Mouse (Mus musculus) testis, adult 2 months (tissue): Measurements from ENCODE around the gene Helz. TPM values are rescaled to one million over a fixed set of nuclear protein-coding genes. Genes with fewer than 3 reads are reported as not detected.

Experiments used
- H3K27ac ChIP-seq: fragments of 200-500 bp; 2 replicates; pipeline ENCODE4 v1.5.1; 2012; ENCODE audit warnings: low read depth, low read length; ENCODE audit not compliant: control insufficient read depth, insufficient read depth
- H3K27me3 ChIP-seq: fragments of 200-500 bp; 2 replicates; pipeline ENCODE4 v1.6.1; 2012; ENCODE audit warnings: mild to moderate bottlenecking, low read length, moderate library complexity; ENCODE audit not compliant: control insufficient read depth, insufficient read depth
- H3K36me3 ChIP-seq: fragments of 200-500 bp; 2 replicates; pipeline ENCODE4 v1.6.1; 2012; ENCODE audit warnings: mild to moderate bottlenecking, low read length; ENCODE audit not compliant: control insufficient read depth, insufficient read depth
- H3K4me1 ChIP-seq: fragments of 200-500 bp; 2 replicates; pipeline ENCODE4 v1.6.1; 2012; ENCODE audit warnings: low read length; ENCODE audit not compliant: control insufficient read depth, insufficient read depth
- H3K4me3 ChIP-seq: fragments of 200-500 bp; 2 replicates; pipeline ENCODE4 v1.5.1; 2012; ENCODE audit warnings: low read depth, mild to moderate bottlenecking, low read length, moderate library complexity, mixed read lengths; ENCODE audit not compliant: control insufficient read depth
- CTCF ChIP-seq: fragments of 200-500 bp; IDR thresholded peaks from 2 replicates; pipeline ENCODE4 v1.5.1; 2012; ENCODE audit warnings: low read depth, mild to moderate bottlenecking, inconsistent platforms, low read length, moderate library complexity; ENCODE audit not compliant: control insufficient read depth, insufficient read depth, insufficient replicate concordance
- POLR2A ChIP-seq: fragments of 200-500 bp; IDR thresholded peaks from 2 replicates; pipeline ENCODE4 v1.6.1; 2012; ENCODE audit warnings: low read depth, mild to moderate bottlenecking, inconsistent platforms, low read length, moderate library complexity; ENCODE audit not compliant: control insufficient read depth
- polyA plus RNA-seq: library from polyadenylated mRNA; depleted of rRNA; stranded (reverse); fragments of >200 nt; gene quantifications from 2 replicates; pipeline ENCODE4 v1.2.3, GENCODE M21; 2012

Helz gene
- polyA plus RNA-seq, 1 experiment: 17.2 TPM

DNA sequence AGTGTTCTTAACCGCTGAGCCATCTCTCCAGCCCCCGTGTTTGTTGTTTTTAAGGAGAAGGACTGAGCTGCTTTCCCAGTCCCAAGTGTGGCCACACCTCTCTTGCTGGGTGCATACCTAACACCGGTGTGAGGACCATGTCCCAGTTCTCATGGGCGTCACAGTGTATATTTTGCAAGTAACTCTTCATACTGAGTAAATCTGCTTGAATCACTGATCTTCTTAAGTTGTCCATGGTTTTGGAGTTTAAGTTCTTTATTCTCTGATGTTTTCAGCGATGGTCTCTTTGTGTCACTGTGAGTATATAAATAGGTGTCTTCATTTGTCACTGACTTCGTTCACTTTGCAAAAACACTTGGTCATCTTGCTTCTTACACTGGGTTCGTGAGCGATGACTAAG lies 126.9 kb downstream of the Helz start:
- Histone ChIP-seq H3K27me3 (no peaks in the 10 kb centered on the region), H3K27ac (peak overlapping the region; percentile 40), H3K4me3 (no peak overlapping the region), H3K36me3 (peaks cover 6% of the 10 kb centered on the region), H3K4me1 (no peaks in the 10 kb centered on the region)
- no peak for TF ChIP-seq POLR2A
- no peak for TF ChIP-seq CTCF

DNA sequence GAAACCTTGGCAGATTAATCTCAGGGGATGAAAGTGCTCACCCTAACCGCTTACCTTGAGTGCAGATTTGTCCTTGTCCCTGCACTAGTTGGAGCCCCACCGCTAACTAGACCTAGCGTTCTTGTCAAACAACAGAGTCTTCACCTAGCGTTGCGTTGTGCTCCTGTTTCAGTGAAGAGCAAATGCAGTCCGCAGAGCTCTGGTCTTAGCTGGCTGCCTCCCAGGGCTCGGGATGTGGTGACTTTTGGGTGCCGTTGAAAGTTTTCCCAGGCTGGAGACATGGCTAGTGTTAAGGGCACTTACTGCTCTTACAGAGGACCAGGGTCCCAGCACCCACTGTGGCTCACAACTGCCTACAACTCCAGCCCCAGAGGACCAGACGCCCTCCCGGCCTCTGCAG lies 127.5 kb downstream of the Helz start:
- peaks cover 6% of the 10 kb centered on the region for H3K36me3 ChIP-seq
- no peaks in the 10 kb centered on the region for H3K4me1 ChIP-seq
- no peak overlapping the region for H3K4me3 ChIP-seq
- TF ChIP-seq CTCF: no peak
- no peak for TF ChIP-seq POLR2A
- peak overlapping the region; percentile 40 for H3K27ac ChIP-seq
- H3K27me3 ChIP-seq: no peaks in the 10 kb centered on the region

DNA sequence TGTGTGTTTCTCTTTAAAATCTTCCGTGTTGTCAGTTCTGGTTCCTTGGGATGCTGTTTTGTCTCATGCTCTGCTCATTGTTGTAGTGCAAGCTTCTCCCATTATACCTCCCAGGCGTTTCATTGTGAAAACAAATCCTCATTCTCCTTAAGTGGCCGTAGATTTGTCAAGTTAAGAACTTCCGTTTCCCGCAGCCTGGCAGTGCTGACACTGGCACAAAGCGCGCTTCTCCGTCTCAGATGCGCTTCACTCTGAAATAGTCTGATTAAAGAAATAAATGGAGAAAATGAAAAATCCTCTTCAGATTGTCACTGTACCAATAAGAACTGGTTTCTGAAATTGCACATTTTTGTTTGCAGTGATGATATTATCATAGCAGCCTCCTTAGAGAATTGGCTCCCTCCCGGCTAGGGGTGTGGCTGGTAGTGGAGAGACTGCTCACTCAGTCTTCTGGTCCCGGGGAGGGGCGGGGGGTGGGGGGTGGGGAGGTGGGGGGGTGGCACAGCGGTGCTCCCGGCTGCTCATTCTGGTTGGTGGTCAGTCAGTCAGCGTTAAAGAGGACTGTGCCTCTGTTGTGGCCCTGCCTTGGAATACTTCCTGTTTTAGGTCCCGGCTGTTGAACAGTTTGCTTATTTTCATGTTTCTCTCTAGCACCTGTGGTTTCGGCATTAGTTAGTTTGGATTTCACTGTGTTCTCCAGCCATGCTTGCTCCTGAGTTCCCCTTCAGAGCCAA lies 128.6 kb downstream of the Helz start:
- Histone ChIP-seq H3K4me1 (no peaks in the 10 kb centered on the region), H3K27me3 (no peaks in the 10 kb centered on the region), H3K27ac (peak overlapping the region; percentile 44), H3K4me3 (no peak overlapping the region), H3K36me3 (no peaks in the 10 kb centered on the region; the same call in none of the 2 replicates)
- TF ChIP-seq CTCF (no peak), POLR2A (no peak)

DNA sequence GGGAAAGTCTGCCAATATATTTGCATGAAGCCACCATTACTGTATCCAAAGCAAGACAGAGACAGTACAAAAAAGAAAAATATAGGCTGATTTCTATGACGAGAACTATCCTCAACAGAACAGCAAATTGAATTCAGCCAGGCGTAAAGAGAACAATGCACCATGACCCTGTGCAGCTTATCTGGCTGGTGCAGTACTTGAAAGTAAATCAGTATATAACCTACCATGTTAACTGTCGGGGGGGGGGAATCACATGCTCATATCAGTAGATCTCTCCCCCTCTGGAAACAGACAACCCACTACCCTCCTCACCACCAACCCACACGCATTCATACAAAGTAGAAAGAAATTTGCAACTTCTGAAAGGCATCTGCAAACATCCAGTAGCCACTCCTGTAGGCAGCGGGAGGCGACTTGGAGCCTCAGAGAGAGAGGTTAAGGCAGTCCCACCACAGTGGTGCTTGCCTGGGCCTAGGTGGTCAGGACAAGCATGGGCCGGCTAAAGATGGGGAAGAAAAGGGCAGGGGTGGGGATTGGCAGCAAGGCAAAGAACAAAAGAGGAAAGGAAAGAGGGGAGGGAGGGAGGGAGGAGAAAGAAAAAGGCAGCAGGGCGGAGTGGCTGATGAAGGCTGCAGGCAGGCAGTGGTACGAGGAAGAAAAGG lies 135.1 kb downstream of the Helz start:
- Histone ChIP-seq H3K36me3 (peaks cover 4% of the 10 kb centered on the region), H3K4me1 (peaks cover 4% of the 10 kb centered on the region; the same call in 1 of the 2 replicates), H3K4me3 (no peak overlapping the region), H3K27me3 (no peaks in the 10 kb centered on the region), H3K27ac (no peak overlapping the region)
- TF ChIP-seq POLR2A: no peak
- TF ChIP-seq CTCF: no peak

DNA sequence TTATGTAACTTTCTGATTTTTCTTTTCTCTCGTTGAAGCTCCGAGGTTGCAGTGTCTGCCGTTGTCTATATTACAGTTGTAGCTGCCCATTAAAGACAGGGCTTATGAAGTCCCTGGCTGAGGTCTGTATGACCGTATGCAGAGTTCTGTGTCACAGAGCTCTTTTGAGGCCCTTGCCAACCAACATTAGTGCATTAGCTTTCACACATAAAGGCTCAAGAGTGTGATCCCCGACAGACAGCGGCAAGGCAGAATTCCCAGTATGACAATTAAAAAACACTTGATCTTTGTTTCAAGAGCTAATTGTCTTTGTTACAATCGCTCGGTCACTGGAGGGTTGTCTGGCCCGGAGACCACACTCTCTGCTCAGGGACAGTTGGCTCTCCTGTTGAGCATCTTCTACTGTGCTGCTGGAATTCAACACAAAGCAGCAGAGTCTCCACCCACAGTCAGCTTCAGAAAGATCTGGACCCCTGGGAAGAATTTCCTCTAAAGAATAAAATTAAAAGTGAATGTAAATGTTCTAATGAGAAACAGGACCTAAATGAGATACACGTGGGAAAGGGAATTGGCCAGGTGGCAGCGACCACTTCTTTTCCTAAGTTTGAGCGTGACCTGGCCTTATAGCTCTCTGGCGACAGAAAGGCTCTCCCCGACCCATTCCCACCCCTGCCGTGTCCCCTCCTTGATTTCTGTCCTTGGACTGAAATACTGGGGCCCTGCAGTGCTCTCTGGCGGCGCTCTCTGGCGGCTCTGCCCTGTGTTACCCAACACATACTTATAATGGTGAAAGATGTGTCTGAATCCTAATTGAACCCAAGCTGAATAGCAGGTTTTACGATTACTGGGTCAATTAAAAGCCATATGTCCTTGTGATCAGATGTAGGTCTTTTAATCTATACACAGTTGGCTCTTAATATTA lies 136.1 kb downstream of the Helz start:
- TF ChIP-seq CTCF: no peak
- TF ChIP-seq POLR2A: no peak
- Histone ChIP-seq H3K4me1 (peaks cover 4% of the 10 kb centered on the region; the same call in 1 of the 2 replicates), H3K27ac (no peak overlapping the region), H3K4me3 (no peak overlapping the region), H3K27me3 (no peaks in the 10 kb centered on the region), H3K36me3 (peaks cover 4% of the 10 kb centered on the region)

DNA sequence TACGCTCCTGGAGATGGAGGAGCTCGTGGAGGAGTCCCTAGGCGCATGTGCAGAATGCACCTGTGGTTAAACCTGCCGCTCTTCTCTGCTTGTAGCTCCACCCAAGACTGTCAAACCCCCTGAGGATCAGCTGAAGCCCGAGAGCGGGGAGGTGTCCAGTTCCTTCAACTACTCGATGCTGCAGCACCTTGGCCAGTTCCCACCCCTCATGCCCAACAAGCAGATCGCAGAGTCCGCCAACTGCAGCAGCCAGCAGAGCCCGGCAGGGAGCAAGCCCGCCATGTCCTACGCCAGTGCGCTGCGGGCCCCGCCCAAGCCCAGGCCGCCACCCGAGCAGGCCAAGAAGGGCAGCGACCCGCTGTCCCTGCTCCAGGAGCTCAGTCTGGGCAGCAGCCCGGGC lies 138.6 kb downstream of the Helz start:
- H3K27me3 ChIP-seq: no peaks in the 10 kb centered on the region
- peaks cover 4% of the 10 kb centered on the region; the same call in 1 of the 2 replicates for H3K4me1 ChIP-seq
- peaks cover 4% of the 10 kb centered on the region for H3K36me3 ChIP-seq
- H3K27ac ChIP-seq: no peak overlapping the region
- peak overlapping the region; percentile 62 for H3K4me3 ChIP-seq
- no peak for TF ChIP-seq CTCF
- no peak for TF ChIP-seq POLR2A

DNA sequence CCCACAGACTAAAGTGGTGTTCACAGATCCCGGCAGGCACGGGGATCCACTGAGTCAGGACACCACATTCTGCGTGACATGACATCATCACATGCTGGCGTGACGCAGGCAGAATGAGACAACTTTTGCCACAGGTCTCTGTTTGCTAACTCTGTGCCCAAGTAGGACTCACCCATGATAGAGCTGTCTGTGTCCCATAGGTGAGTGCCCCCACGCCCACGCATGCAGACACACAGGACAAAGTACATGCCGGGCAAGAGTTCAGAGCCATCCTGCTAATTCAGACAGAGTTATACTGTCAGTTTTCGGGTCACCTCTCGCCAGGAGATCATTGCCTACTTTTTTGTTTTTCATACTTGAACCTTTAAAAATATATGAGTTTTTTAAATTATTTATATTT lies 140.8 kb downstream of the Helz start:
- Histone ChIP-seq H3K4me1 (peaks cover 4% of the 10 kb centered on the region; the same call in 1 of the 2 replicates), H3K27ac (no peak overlapping the region), H3K36me3 (peaks cover 4% of the 10 kb centered on the region), H3K4me3 (no peak overlapping the region), H3K27me3 (no peaks in the 10 kb centered on the region)
- no peak for TF ChIP-seq CTCF
- TF ChIP-seq POLR2A: no peak
